Mouse (Mus musculus) midbrain, postnatal 0 days (tissue): ENCODE data around the gene Gramd1b. TPM values are rescaled to one million over a fixed set of nuclear protein-coding genes. Genes with fewer than 3 reads are reported as not detected.

Experiments used
- ATAC-seq: fragments of 200-750 bp; cut with Nextera tagmentation; 2 replicates; pipeline ENCODE4 v1.8.0; 2017; ENCODE audit warnings: moderate number of reproducible peaks, mild to moderate bottlenecking, moderate TSS enrichment, moderate library complexity; ENCODE audit not compliant: low FRiP score
- DNase-seq: peaks from one replicate; pipeline ENCODE4 v3.0.0-alpha.2; 2015; ENCODE audit warnings: low spot score
- H3K27ac ChIP-seq: fragments of 300-500 bp; sonication (generic); 2 replicates; pipeline ENCODE4 v1.5.1; 2014; ENCODE audit warnings: low read depth, mild to moderate bottlenecking, low read length, mixed read lengths
- H3K27me3 ChIP-seq: fragments of 300-500 bp; sonication (generic); 2 replicates; pipeline ENCODE4 v1.6.1; 2014; ENCODE audit warnings: low read length, control low read depth, mixed read lengths; ENCODE audit not compliant: insufficient read depth
- H3K36me3 ChIP-seq: fragments of 300-500 bp; sonication (generic); 2 replicates; pipeline ENCODE4 v1.6.1; 2014; ENCODE audit warnings: low read length, control low read depth, mixed read lengths; ENCODE audit not compliant: insufficient read depth
- H3K4me1 ChIP-seq: fragments of 300-500 bp; sonication (generic); 2 replicates; pipeline ENCODE4 v1.6.1; 2014; ENCODE audit warnings: mild to moderate bottlenecking, control low read depth, antibody characterized with exemption, low read length, mixed read lengths; ENCODE audit not compliant: insufficient read depth
- H3K4me2 ChIP-seq: fragments of 300-500 bp; sonication (generic); 2 replicates; pipeline ENCODE4 v1.6.1; 2014; ENCODE audit warnings: low read depth, mild to moderate bottlenecking, low read length, mixed read lengths; ENCODE audit not compliant: poor library complexity, severe bottlenecking
- H3K4me3 ChIP-seq: fragments of 300-500 bp; sonication (generic); 2 replicates; pipeline ENCODE4 v1.5.1; 2014; ENCODE audit warnings: low read depth, mild to moderate bottlenecking, low read length, moderate library complexity
- H3K9ac ChIP-seq: fragments of 300-500 bp; sonication (generic); replicated peaks from 2 replicates; pipeline ENCODE4 v1.6.1; 2014; ENCODE audit warnings: mild to moderate bottlenecking, low read length, moderate library complexity, mixed read lengths; ENCODE audit not compliant: poor library complexity, severe bottlenecking
- H3K9me3 ChIP-seq: fragments of 300-500 bp; sonication (generic); 2 replicates; pipeline ENCODE4 v1.6.1; 2016; ENCODE audit warnings: low read length, control low read depth
- CTCF ChIP-seq: IDR thresholded peaks from 2 replicates; pipeline ENCODE4 v1.5.1; 2016; ENCODE audit warnings: antibody characterized with exemption, mild to moderate bottlenecking
- WGBS: fragments of 180-500 bp; shearing (Covaris S2); extraction: QIAGEN DNeasy Blood & Tissue Kit; methylation state at CpG from one replicate; pipeline ENCODE4 v1.1.7; 2014; 5-methylcytosine and 5-hydroxymethylcytosine counted together
- polyA plus RNA-seq: library from polyadenylated mRNA; unstranded; fragments of >200 nt; fragmentation: Nextera tagmentation; extraction: Ambion mirVana; gene quantifications from 2 replicates; pipeline ENCODE4 v1.2.1, GENCODE M21; 2015
- total RNA-seq: library from RNA; depleted of rRNA; stranded (reverse); fragments of >200 nt; gene quantifications from 2 replicates; pipeline ENCODE4 v1.2.3, GENCODE M21; 2014

The Gramd1b gene
- total and polyA plus RNA-seq, 2 experiments from 2014 or later = 19.1 to 48.3 TPM

GRCm38 (mm10) chr9:40426282-40426964, 104.8 kb downstream of the Gramd1b start:
- no peak for TF ChIP-seq CTCF
- H3K4me3 ChIP-seq = no peak overlapping the region
- no peaks in the 10 kb centered on the region for H3K27me3 ChIP-seq
- no peak overlapping the region for H3K4me2 ChIP-seq
- H3K4me1 ChIP-seq = no peaks in the 10 kb centered on the region
- no peaks in the 10 kb centered on the region for H3K9me3 ChIP-seq
- WGBS = 86% methylated on average over 9 of the region's 9 CpGs
- H3K36me3 ChIP-seq = no peaks in the 10 kb centered on the region
- DNase-seq (peak; percentile 38), ATAC-seq (no peak)
- H3K27ac ChIP-seq = no peak overlapping the region
- H3K9ac ChIP-seq = no peak overlapping the region

DNA sequence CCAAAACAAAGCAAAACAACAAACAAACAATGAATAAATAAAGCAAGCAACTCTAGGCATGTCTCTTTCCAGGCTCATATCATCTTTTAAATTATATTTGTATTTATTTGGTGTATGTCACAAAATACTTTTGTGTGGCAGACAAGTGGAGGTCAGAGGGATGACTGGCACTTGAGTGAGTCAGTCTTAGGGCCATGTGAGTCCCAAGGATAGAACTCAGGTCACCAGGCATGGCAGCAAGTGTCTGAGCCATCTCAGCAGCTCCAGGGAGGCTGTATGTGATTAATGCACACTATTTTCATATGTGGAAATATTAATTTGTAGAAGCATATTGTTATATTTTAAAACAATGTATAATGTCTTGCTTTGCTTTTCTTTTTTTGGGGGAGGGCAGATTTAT, 106.3 kb downstream of the Gramd1b start:
- DNase-seq = no peak
- Histone ChIP-seq H3K27ac (no peak overlapping the region), H3K4me3 (no peak overlapping the region), H3K4me1 (no peaks in the 10 kb centered on the region), H3K9ac (no peak overlapping the region), H3K27me3 (no peaks in the 10 kb centered on the region), H3K9me3 (no peaks in the 10 kb centered on the region), H3K36me3 (no peaks in the 10 kb centered on the region), H3K4me2 (no peak overlapping the region)
- ATAC-seq = no peak
- TF ChIP-seq CTCF = no peak

DNA sequence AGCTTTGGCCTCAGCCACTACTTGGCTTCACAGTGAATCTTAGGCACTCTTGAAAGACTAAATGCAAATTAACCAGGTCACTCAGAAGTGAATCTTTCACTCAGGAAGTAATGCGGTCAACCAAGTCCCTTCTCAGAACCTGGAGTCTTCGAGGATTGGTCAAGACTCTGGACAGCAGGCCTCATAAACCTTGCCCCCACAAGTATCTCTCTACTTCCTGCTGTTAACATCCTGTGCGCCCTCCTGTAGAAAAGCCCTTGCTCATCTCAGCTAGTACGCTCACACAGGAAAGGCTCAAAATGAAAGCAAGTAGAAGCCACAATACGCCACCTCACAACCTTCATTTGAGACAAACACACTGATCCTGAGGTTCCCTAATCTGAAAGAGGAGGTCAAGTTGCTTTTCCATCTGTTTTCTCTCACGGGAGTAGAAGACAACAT, 107.7 kb downstream of the Gramd1b start:
- WGBS = 89% methylated on average over 6 of the region's 6 CpGs
- DNase-seq (no peak), ATAC-seq (no peak)
- Histone ChIP-seq H3K9ac (no peak overlapping the region), H3K27ac (no peak overlapping the region), H3K4me3 (no peak overlapping the region), H3K36me3 (no peaks in the 10 kb centered on the region), H3K4me1 (no peaks in the 10 kb centered on the region), H3K4me2 (no peak overlapping the region), H3K27me3 (no peaks in the 10 kb centered on the region), H3K9me3 (no peaks in the 10 kb centered on the region)
- TF ChIP-seq CTCF = no peak

DNA sequence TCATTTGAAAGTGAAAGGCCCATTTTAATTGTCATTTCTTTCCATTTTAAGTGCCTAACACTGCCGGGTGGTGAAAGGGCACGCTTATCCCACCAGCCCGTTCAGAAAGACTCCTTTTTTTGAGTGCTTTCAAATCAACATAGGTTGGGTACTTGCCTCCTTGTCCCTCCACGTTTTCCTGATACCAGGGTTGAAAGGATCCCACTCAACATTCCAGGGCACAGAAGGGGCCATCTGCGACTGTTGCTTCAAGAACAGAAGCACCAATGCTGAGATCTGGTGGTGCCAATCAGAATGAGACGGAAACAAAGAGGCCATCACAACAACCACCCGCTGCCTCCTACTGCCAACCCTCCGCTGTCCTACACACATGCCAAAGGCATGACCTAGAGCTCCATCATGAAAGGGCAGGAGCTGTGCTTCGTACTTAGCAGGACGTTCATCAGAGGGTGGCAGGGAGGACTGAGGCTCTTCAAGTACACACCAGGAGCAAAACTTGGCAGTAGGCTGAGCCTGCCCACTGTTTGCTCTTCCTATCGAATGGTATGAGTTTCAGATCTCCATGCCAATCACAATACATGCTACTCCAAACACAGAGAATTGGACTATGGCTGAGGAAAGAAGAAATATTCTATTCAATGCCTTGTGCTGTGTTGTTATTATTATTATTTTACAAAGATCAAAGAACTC, 108.7 kb downstream of the Gramd1b start:
- H3K9me3 ChIP-seq = no peaks in the 10 kb centered on the region
- DNase-seq = no peak
- 84% methylated on average over 11 of the region's 11 CpGs for WGBS
- no peak overlapping the region for H3K27ac ChIP-seq
- no peak overlapping the region for H3K4me2 ChIP-seq
- no peak for ATAC-seq
- no peaks in the 10 kb centered on the region for H3K36me3 ChIP-seq
- TF ChIP-seq CTCF = no peak
- no peak overlapping the region for H3K4me3 ChIP-seq
- no peaks in the 10 kb centered on the region for H3K27me3 ChIP-seq
- no peaks in the 10 kb centered on the region for H3K4me1 ChIP-seq
- no peak overlapping the region for H3K9ac ChIP-seq

DNA sequence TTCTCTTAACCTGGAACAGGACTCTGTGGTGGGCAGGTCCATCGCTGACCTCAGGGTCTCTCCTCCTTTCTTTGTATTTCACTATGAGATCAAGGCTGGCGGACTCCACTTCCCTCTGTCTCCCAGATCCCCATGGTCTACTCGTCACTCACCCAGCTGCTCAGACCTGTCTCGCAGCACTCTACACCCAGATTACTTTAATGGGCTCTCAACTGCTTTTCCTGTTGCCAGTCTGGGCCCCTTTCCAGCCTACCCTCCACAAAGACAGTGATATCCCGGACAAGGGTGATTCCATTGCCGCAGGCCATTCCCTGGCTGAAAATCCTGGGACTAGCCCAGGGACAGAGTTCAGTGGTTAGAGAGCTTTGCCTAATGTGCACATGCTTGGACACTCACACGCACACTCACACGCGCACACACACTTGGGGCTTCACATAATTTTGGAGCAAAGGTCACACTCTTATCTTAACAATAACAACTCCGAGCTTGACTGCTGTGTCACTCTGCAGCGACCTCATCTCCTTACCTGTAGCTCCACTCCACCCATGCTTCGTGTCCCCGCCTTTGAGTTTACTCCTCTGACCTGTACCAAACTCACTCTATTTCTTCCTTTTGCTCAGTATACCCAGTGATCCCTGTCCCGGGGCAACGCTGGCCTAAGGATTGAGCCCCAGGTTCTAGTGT, 110.4 kb downstream of the Gramd1b start:
- Histone ChIP-seq H3K27me3 (no peaks in the 10 kb centered on the region), H3K4me3 (no peak overlapping the region), H3K4me1 (no peaks in the 10 kb centered on the region), H3K9ac (no peak overlapping the region), H3K36me3 (no peaks in the 10 kb centered on the region), H3K9me3 (no peaks in the 10 kb centered on the region), H3K27ac (no peak overlapping the region), H3K4me2 (no peak overlapping the region)
- WGBS = 88% methylated on average over 15 of the region's 15 CpGs
- ATAC-seq (no peak), DNase-seq (no peak)
- no peak for TF ChIP-seq CTCF

DNA sequence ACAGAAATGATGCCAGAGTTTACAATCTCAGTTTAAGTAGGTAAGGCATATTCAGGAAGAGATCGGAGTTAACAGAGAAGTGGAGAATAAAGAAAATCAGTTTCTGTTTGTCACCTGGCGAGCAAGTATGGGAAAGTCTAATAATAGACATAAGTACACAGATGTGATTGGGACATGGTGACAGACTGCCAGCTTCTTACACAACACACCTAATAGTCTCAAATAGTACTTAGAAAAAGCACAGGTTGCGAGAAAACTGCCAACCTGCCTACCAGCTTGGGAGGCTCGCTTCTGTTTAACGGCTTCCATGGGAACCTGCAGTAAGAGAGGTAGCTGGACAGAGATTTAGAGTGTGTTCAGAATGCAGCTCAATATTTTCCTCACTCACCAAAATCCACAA, 112.4 kb downstream of the Gramd1b start:
- Histone ChIP-seq H3K27ac (no peak overlapping the region), H3K4me2 (no peak overlapping the region), H3K27me3 (no peaks in the 10 kb centered on the region), H3K9ac (no peak overlapping the region), H3K4me1 (no peaks in the 10 kb centered on the region), H3K4me3 (no peak overlapping the region), H3K36me3 (no peaks in the 10 kb centered on the region), H3K9me3 (no peaks in the 10 kb centered on the region)
- 88% methylated on average over 5 of the region's 5 CpGs for WGBS
- no peak for DNase-seq
- TF ChIP-seq CTCF = no peak
- ATAC-seq = no peak
